Mouse (Mus musculus) midbrain, embryonic 13.5 days (tissue): ENCODE data around the gene Ppp1r3e. TPM values are rescaled to one million over a fixed set of nuclear protein-coding genes. Genes with fewer than 3 reads are reported as not detected.

Source experiments
- ATAC-seq: fragments of 200-750 bp; cut with Nextera tagmentation; 2 replicates; pipeline ENCODE4 v1.8.0; 2017; ENCODE audit warnings: mild to moderate bottlenecking, moderate TSS enrichment, moderate library complexity
- H3K27ac ChIP-seq: fragments of 300-500 bp; sonication (generic); 2 replicates; pipeline ENCODE4 v1.5.1; 2015; ENCODE audit warnings: inconsistent platforms, mild to moderate bottlenecking, moderate library complexity
- H3K27me3 ChIP-seq: fragments of 300-500 bp; sonication (generic); 2 replicates; pipeline ENCODE4 v1.6.1; 2015; ENCODE audit warnings: mild to moderate bottlenecking, inconsistent platforms
- H3K36me3 ChIP-seq: fragments of 300-500 bp; sonication (generic); 2 replicates; pipeline ENCODE4 v1.6.1; 2015; ENCODE audit warnings: mild to moderate bottlenecking, inconsistent platforms
- H3K4me1 ChIP-seq: fragments of 300-500 bp; sonication (generic); replicated peaks from 2 replicates; pipeline ENCODE4 v1.6.1; 2015; ENCODE audit warnings: inconsistent platforms
- H3K4me2 ChIP-seq: fragments of 300-500 bp; sonication (generic); replicated peaks from 2 replicates; pipeline ENCODE4 v1.6.1; 2015; ENCODE audit warnings: moderate library complexity, mild to moderate bottlenecking, inconsistent platforms
- H3K4me3 ChIP-seq: fragments of 300-500 bp; sonication (generic); replicated peaks from 2 replicates; pipeline ENCODE4 v1.5.1; 2015; ENCODE audit warnings: mild to moderate bottlenecking, inconsistent platforms
- H3K9ac ChIP-seq: fragments of 300-500 bp; sonication (generic); replicated peaks from 2 replicates; pipeline ENCODE4 v1.6.1; 2015; ENCODE audit warnings: mild to moderate bottlenecking, inconsistent platforms
- H3K9me3 ChIP-seq: fragments of 300-500 bp; sonication (generic); 2 replicates; pipeline ENCODE4 v1.6.1; 2016; ENCODE audit warnings: mild to moderate bottlenecking, inconsistent platforms
- WGBS: fragments of 180-500 bp; shearing (Covaris S2); methylation state at CpG from one replicate; pipeline ENCODE4 v1.1.7; 2015; 5-methylcytosine and 5-hydroxymethylcytosine counted together
- polyA plus RNA-seq: library from polyadenylated mRNA; unstranded; fragments of >200 nt; fragmentation: Nextera tagmentation; extraction: Ambion mirVana; gene quantifications from 2 replicates; pipeline ENCODE4 v1.2.1, GENCODE M21; 2015

Gene Ppp1r3e
- polyA plus RNA-seq, 1 experiment from 2014 or later, result 0.98 TPM

DNA sequence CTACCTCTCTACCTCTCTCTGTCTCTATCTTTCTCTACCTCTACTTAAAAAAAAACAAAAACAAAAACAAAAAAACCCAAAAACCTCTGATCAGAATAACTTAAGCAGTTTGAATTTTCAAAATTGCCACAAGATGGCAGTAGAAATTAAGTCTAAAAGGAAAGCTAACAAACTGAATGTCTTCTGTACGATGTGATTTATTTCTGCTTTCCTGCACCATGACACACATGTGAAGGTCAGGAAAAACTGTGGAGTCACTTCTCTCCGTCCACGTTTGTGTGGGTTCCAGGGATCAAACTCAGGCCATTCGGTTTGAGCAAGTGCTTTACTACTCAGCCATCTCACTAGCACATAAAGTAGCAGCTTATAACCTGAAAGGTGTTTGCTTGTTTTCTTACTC is 33.9 kb downstream of the Ppp1r3e start:
- Histone ChIP-seq H3K27me3 (0 out of 2 replicates have a peak, but pooled peaks cover 3% of the 10 kb centered on the region), H3K4me3 (no peak overlapping the region), H3K9ac (no peak overlapping the region), H3K9me3 (no peaks in the 10 kb centered on the region), H3K4me2 (no peak overlapping the region), H3K27ac (no peak overlapping the region), H3K36me3 (no peaks in the 10 kb centered on the region), H3K4me1 (no peaks in the 10 kb centered on the region)
- 7% methylated on average over 4 of the region's 4 CpGs for WGBS
- no peak for ATAC-seq

DNA sequence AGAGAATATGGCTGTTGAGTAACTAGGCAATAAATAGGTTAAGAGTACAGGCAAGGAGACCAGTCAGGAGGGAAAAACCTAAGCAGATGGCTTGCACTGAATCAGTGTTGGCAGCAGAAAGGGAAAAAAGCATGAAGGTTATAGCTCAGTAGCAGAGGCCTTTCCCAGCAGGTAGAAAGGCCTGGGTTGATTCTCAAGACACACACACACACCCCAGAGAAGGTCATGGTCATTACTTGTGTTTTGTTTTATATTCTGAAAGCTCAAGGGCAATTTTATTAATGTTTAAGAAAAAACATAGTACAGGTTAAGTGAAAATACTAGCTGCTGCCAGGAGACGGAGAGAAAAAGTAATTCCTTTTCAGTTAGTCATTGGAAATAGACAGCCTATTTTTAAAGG is 53.6 kb downstream of the Ppp1r3e start:
- Histone ChIP-seq H3K27me3 (no peaks in the 10 kb centered on the region), H3K36me3 (no peaks in the 10 kb centered on the region), H3K27ac (no peak overlapping the region), H3K4me2 (no peak overlapping the region), H3K9me3 (no peaks in the 10 kb centered on the region), H3K9ac (no peak overlapping the region), H3K4me3 (no peak overlapping the region), H3K4me1 (no peaks in the 10 kb centered on the region)
- no peak for ATAC-seq
- 97% methylated on average over 1 of the region's 1 CpGs for WGBS

Other genes with a start within 250 kb of the Ppp1r3e start
- not detected in 2 replicates for gene Gm17606, start 236.6 kb downstream of the Ppp1r3e start, polyA plus RNA-seq
- 9.5 and 12.3 TPM in 2 replicates for gene Cdh24, start 236.2 kb downstream of the Ppp1r3e start, polyA plus RNA-seq
- gene 1700123O20Rik, start 191.3 kb downstream of the Ppp1r3e start, polyA plus RNA-seq, result 75.4 and 76.6 TPM in 2 replicates
- gene Acin1, start 190.6 kb downstream of the Ppp1r3e start, polyA plus RNA-seq, result 185 and 187 TPM in 2 replicates
- 0.27 and 0.32 TPM in 2 replicates for gene Gm29776, start 178.7 kb downstream of the Ppp1r3e start, polyA plus RNA-seq
- gene Cebpe, start 165.4 kb downstream of the Ppp1r3e start, polyA plus RNA-seq, result not detected in 2 replicates
- gene Slc7a8, start 95.6 kb downstream of the Ppp1r3e start, polyA plus RNA-seq, result 4.6 and 4.9 TPM in 2 replicates
- gene Rnf212b, start 63.4 kb downstream of the Ppp1r3e start, polyA plus RNA-seq, result not detected in 2 replicates
- 11.7 and 13.5 TPM in 2 replicates for gene Homez, start 6.6 kb downstream of the Ppp1r3e start, polyA plus RNA-seq
- gene Bcl2l2, start 5.8 kb upstream of the Ppp1r3e start, polyA plus RNA-seq, result 4.4 and 4.9 TPM in 2 replicates
- 0.18 TPM in 1 of 2 replicates, not detected in the other for gene Gm20521, start 5.9 kb upstream of the Ppp1r3e start, polyA plus RNA-seq
- gene Pabpn1, start 14.9 kb upstream of the Ppp1r3e start, polyA plus RNA-seq, result 178 and 203 TPM in 2 replicates
- 119 and 158 TPM in 2 replicates for gene Slc22a17, start 35.6 kb upstream of the Ppp1r3e start, polyA plus RNA-seq
- 18.0 and 21.6 TPM in 2 replicates for gene Efs, start 48.6 kb upstream of the Ppp1r3e start, polyA plus RNA-seq
- gene Il25, start 55.1 kb upstream of the Ppp1r3e start, polyA plus RNA-seq, result 0.15 and 0.19 TPM in 2 replicates
- gene Cmtm5, start 58.7 kb upstream of the Ppp1r3e start, polyA plus RNA-seq, result 1.9 and 2.0 TPM in 2 replicates
- gene Myh6, start 89.4 kb upstream of the Ppp1r3e start, polyA plus RNA-seq, result 0.75 and 1.3 TPM in 2 replicates
- not detected in 2 replicates for gene Gm17428, start 99.4 kb upstream of the Ppp1r3e start, polyA plus RNA-seq
- 4.6 and 5.3 TPM in 2 replicates for gene Myh7, start 117.1 kb upstream of the Ppp1r3e start, polyA plus RNA-seq
- gene Ngdn, start 137.9 kb upstream of the Ppp1r3e start, polyA plus RNA-seq, result 60.4 and 62.7 TPM in 2 replicates
- gene Zfhx2, start 214.8 kb upstream of the Ppp1r3e start, polyA plus RNA-seq, result 35.5 and 39.9 TPM in 2 replicates
- gene Thtpa, start 217.2 kb upstream of the Ppp1r3e start, polyA plus RNA-seq, result 32.1 and 35.0 TPM in 2 replicates
- 7.9 and 8.2 TPM in 2 replicates for gene Ap1g2, start 229.0 kb upstream of the Ppp1r3e start, polyA plus RNA-seq
- gene Jph4, start 239.4 kb upstream of the Ppp1r3e start, polyA plus RNA-seq, result 18.2 and 19.9 TPM in 2 replicates